Mouse (Mus musculus) small intestine, adult 2 months (tissue): ENCODE results near the gene Abhd12b. TPM values are rescaled to one million over a fixed set of nuclear protein-coding genes. Genes with fewer than 3 reads are reported as not detected.

Source experiments
- H3K27ac ChIP-seq: fragments of 200-500 bp; 2 replicates; pipeline ENCODE4 v1.5.1; 2012; ENCODE audit warnings: low read depth, low read length, control low read depth, inconsistent platforms; ENCODE audit not compliant: insufficient read depth
- H3K27me3 ChIP-seq: fragments of 200-500 bp; 2 replicates; pipeline ENCODE4 v1.6.1; 2012; ENCODE audit warnings: mild to moderate bottlenecking, moderate library complexity, low read length, inconsistent platforms; ENCODE audit not compliant: control insufficient read depth, insufficient read depth
- H3K36me3 ChIP-seq: fragments of 200-500 bp; 2 replicates; pipeline ENCODE4 v1.6.1; 2012; ENCODE audit warnings: mild to moderate bottlenecking, low read length, control low read depth, inconsistent platforms; ENCODE audit not compliant: control insufficient read depth, insufficient read depth
- H3K4me1 ChIP-seq: fragments of 200-500 bp; 2 replicates; pipeline ENCODE4 v1.6.1; 2012; ENCODE audit warnings: low read length, inconsistent platforms, mixed read lengths; ENCODE audit not compliant: control insufficient read depth, insufficient read depth, insufficient read length
- H3K4me3 ChIP-seq: fragments of 200-500 bp; 2 replicates; pipeline ENCODE4 v1.5.1; 2012; ENCODE audit warnings: low read depth, mild to moderate bottlenecking, control low read depth, inconsistent platforms, low read length, moderate library complexity
- CTCF ChIP-seq: fragments of 200-500 bp; IDR thresholded peaks from 2 replicates; pipeline ENCODE4 v1.5.1; 2012; ENCODE audit warnings: low read depth, mild to moderate bottlenecking, control low read depth, inconsistent platforms, low read length, moderate library complexity, mixed read lengths; ENCODE audit not compliant: insufficient replicate concordance, insufficient read length; ENCODE audit errors: extremely low read depth
- POLR2A ChIP-seq: fragments of 200-500 bp; IDR thresholded peaks from 2 replicates; pipeline ENCODE4 v1.6.1; 2012; ENCODE audit warnings: low read depth, mild to moderate bottlenecking, control low read depth, inconsistent platforms, low read length, moderate library complexity
- WGBS: fragments of 180-500 bp; shearing (Covaris S2); methylation state at CpG from one replicate; pipeline ENCODE4 v1.1.7; 2018; 5-methylcytosine and 5-hydroxymethylcytosine counted together
- polyA plus RNA-seq: library from polyadenylated mRNA; depleted of rRNA; stranded (reverse); fragments of >200 nt; gene quantifications from 2 replicates; pipeline ENCODE4 v1.2.3, GENCODE M21; 2012; rRNA removed

Abhd12b gene
- polyA plus RNA-seq, 1 experiment, result not detected

DNA sequence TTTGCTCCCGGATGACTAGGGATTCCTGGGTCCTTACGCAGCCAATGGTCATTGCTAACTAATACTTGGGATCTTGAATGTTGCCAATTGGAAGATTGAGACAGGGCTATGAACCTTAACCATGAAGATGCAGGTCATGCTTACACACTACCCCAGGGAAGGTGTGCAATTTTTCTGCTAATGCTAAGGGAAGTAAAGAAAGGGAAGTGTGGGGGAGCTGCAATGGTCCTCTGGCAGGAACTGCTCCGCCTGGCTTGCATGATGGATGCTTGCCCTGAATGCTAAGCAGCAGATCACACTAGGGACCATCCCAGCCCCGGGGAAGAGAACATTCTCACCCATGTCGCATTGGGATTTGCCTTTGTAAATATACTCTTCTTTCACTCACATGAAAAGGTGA lies 67.5 kb downstream of the Abhd12b start:
- WGBS, result 63% methylated on average over 5 of the region's 5 CpGs
- TF ChIP-seq CTCF, result no peak
- no peak for TF ChIP-seq POLR2A
- H3K4me1 ChIP-seq, result no peaks in the 10 kb centered on the region

DNA sequence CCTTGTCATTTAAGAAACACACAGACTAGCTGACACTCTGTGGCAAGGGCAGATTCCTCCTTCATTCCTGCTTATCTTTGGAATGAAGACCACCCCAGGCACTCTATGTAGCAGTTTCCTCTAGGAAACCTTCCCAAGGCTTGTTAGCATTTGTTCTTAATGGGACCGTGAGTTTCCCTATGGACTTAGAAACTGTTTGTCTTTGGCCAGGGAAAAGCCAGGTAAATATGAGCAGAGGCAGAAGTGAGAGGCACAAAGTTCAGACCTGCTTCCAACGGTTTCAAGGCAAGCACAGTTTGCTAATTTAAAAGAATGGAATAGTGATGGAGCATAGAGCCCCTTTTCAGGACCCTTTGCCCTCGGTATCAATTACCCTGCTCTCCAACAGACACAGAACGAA lies 69.4 kb downstream of the Abhd12b start:
- H3K4me3 ChIP-seq, result no peak overlapping the region
- peaks cover 2% of the 10 kb centered on the region; the same call in 1 of the 2 replicates for H3K4me1 ChIP-seq
- no peak for TF ChIP-seq CTCF
- no peak for TF ChIP-seq POLR2A
- WGBS, result 55% methylated on average over 4 of the region's 4 CpGs
- H3K36me3 ChIP-seq, result no peaks in the 10 kb centered on the region
- H3K27me3 ChIP-seq, result no peaks in the 10 kb centered on the region
- no peak overlapping the region for H3K27ac ChIP-seq

More for the DNA sequence above, 67.5 kb downstream of the Abhd12b start:
- no peak overlapping the region for H3K4me3 ChIP-seq
- H3K27me3 ChIP-seq, result no peaks in the 10 kb centered on the region
- H3K27ac ChIP-seq, result no peak overlapping the region
- H3K36me3 ChIP-seq, result no peaks in the 10 kb centered on the region

DNA sequence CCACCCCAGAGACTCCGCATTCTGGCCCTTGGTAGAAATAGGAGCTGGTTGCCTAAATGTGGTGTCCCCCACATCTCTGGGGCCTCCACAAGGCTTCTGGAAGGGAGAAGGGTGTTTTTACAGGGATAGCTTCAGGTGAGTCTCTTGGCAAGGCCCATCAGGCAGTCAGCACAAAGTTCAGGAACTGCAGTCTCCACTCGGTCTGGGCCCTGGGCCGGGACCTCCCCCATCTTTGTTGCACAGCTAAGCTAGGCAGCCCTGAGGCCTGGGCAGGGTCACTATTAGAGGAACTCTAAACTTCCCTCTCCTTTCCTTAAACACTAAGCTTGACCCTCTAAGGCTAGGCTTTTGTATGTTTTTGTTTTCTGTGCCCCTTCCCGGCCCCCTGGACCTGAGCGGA lies 72.7 kb downstream of the Abhd12b start:
- TF ChIP-seq CTCF, result no peak
- TF ChIP-seq POLR2A, result no peak
- WGBS, result 46% methylated on average over 5 of the region's 5 CpGs
- H3K4me3 ChIP-seq, result peak overlapping the region; percentile 56
- no peaks in the 10 kb centered on the region for H3K27me3 ChIP-seq
- H3K4me1 ChIP-seq, result peaks cover 2% of the 10 kb centered on the region; the same call in 1 of the 2 replicates
- H3K36me3 ChIP-seq, result no peaks in the 10 kb centered on the region
- no peak overlapping the region for H3K27ac ChIP-seq

DNA sequence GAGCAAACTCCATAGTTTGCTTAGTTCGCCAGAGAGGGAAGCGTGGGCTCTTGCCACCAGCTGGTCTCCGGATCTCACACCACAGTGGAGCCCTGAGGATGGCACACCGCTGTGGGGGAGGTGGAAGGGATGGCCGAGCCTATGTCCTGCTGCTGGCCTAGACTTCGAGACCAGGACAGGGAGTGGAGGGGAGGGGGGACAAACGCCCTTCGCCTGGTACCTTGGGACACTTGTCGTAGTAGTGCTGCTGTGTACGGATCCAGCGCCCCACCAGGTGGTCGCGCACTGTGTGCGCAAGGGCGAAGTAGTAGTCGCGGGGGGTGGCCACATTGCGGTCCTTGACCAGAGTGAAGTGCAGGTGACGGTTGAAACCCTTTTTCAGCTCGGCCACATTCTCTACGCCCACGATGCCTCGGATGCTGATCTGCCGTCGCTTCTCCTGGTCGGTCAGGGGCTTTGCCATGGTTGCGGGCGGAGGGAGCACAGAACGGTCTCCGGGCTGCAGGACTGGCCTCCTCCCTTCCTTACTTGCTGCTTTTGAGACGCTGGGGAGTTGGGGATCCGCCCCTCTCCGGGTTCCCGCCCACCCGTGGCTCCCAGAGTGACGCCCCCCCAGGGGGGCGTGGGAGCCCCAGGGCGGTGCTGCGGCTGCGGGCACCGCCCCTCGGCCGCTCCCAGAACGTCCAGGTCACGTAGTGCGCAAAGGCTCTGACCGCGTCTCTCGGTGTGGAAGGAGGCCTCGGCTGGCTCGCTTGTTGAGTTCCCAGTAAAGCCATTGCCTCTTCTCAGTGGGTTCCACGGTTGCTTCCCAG lies 73.4 kb downstream of the Abhd12b start:
- Histone ChIP-seq H3K36me3 (no peaks in the 10 kb centered on the region), H3K4me3 (peak overlapping the region; percentile 56), H3K4me1 (peaks cover 2% of the 10 kb centered on the region; the same call in 1 of the 2 replicates), H3K27me3 (no peaks in the 10 kb centered on the region), H3K27ac (peak overlapping the region; percentile 3)
- no peak for TF ChIP-seq CTCF
- TF ChIP-seq POLR2A, result peak; percentile 68; the same call in 1 of the 2 replicates
- WGBS, result 7% methylated on average over 52 of the region's 52 CpGs

DNA sequence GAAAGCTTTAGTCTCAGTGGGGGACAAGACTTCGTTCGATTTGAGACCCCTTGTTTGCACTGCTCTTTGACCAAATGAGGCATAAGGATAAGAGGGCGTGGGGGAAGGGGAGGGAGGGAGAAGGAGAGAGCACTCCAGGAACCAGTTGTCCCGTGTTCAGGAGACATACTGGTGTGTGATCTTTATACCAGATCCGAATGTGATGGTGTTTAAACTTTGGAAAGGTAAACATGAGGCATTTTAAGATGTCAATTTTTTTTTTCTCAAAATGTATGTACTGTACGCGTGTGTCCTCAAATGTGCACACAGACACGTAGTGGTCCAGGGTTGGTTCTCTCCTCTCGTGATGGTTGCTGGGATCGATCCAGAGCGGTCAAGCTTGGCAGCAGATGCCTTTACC lies 74.2 kb downstream of the Abhd12b start:
- peaks cover 2% of the 10 kb centered on the region; the same call in 1 of the 2 replicates for H3K4me1 ChIP-seq
- no peak for TF ChIP-seq POLR2A
- no peak for TF ChIP-seq CTCF
- H3K27me3 ChIP-seq, result no peaks in the 10 kb centered on the region
- no peaks in the 10 kb centered on the region for H3K36me3 ChIP-seq
- H3K27ac ChIP-seq, result no peak overlapping the region
- no peak overlapping the region for H3K4me3 ChIP-seq
- 73% methylated on average over 11 of the region's 11 CpGs for WGBS

DNA sequence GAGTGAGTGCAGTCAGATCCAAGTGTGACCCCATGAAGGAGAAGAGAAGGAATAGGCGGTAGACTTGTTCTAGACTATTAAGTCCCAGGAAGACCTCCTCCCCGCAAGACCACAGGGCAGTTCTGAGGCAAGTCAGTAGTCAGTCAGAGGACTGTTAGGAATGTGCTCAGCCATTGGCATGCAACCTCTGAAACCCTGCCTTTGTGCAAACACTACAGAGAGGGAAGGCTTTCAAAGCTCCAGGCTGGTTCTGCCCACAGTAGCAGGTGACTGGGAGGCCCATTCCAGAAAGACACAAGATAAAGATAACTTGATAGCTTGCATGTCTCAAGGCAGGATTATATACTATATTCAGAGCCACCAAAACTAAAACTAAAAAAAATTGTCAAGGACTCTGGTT lies 77.4 kb downstream of the Abhd12b start, which contains the start of gene Pygl:
Gene Pygl, minus strand, starts transcription at position 195 of the 400 bp plus-strand sequence.
- TF ChIP-seq CTCF, result no peak
- no peak for TF ChIP-seq POLR2A
- Histone ChIP-seq H3K27me3 (no peaks in the 10 kb centered on the region), H3K36me3 (no peaks in the 10 kb centered on the region), H3K27ac (no peak within 1 kb of the TSS), H3K4me3 (no peak within 1 kb of the TSS), H3K4me1 (peaks cover 6% of the 10 kb centered on the region)
- 92% methylated on average over 2 of the region's 2 CpGs for WGBS

DNA sequence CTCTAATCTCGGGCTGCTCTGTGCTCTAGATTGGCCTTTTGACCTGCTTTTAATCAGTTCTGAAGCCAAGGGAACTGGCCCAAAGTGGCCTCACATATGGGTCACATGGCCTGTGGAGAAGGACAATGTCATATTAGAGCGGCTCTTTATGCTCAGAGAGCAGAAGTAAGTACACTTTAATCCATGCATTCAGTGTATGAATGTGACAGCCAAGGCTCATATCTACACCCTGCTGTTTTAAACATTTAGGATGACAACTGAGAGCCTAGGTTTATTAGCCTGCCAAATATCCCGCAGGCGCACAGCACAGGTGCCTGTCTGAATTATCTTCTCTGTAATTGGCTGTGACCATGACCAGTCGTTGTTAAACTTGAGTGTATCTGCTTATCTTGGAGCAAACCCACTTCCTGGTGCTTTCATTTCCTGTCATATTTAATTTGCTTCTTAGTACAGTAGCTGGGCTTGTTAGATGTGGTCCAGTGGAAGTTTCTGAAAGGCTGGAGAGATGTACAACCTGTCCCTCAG lies 78.1 kb downstream of the Abhd12b start:
- Histone ChIP-seq H3K36me3 (no peaks in the 10 kb centered on the region), H3K4me3 (no peak overlapping the region), H3K27ac (0 out of 2 replicates have a peak overlapping the region, but pooled peaks have one; percentile 28), H3K4me1 (peaks cover 5% of the 10 kb centered on the region), H3K27me3 (peaks cover 4% of the 10 kb centered on the region; the same call in 1 of the 2 replicates)
- no peak for TF ChIP-seq CTCF
- TF ChIP-seq POLR2A, result no peak
- 21% methylated on average over 5 of the region's 5 CpGs for WGBS

Other genes with a start within 250 kb of the Abhd12b start
- gene Sav1, start 167.1 kb upstream of the Abhd12b start, polyA plus RNA-seq, result 2.3 and 4.7 TPM in 2 replicates
- 1.2 and 4.0 TPM in 2 replicates for gene Nin, start 40.4 kb upstream of the Abhd12b start, polyA plus RNA-seq
- 2.2 and 2.8 TPM in 2 replicates for gene Pygl, start 77.3 kb downstream of the Abhd12b start, polyA plus RNA-seq
- 0.04 and 0.15 TPM in 2 replicates for gene Trim9, start 193.5 kb downstream of the Abhd12b start, polyA plus RNA-seq